Mouse (Mus musculus) heart, embryonic 15.5 days (tissue): ENCODE data around the gene Dctn3. TPM values are rescaled to one million over a fixed set of nuclear protein-coding genes. Genes with fewer than 3 reads are reported as not detected.
A peak's percentile ranks its signal among the peaks of the same experiment; 100 is the strongest.
"Not testable (repeated sequence)": the region's sequence is repeated elsewhere in the genome, so short reads cannot be mapped to it uniquely, and the experiment has no call there.

ENCODE experiments used
- ATAC-seq: fragments of 200-750 bp; cut with Nextera tagmentation; replicated peaks from 2 replicates; pipeline ENCODE4 v1.8.0; 2017; ENCODE audit warnings: low read depth, moderate TSS enrichment; ENCODE audit not compliant: insufficient number of reproducible peaks, insufficient read depth, low FRiP score
- H3K27ac ChIP-seq: fragments of 300-500 bp; sonication (generic); 2 replicates; pipeline ENCODE4 v1.5.1; 2015; ENCODE audit warnings: mild to moderate bottlenecking, inconsistent platforms
- H3K27me3 ChIP-seq: fragments of 300-500 bp; sonication (generic); 2 replicates; pipeline ENCODE4 v1.6.1; 2015; ENCODE audit warnings: inconsistent platforms
- H3K36me3 ChIP-seq: fragments of 300-500 bp; sonication (generic); 2 replicates; pipeline ENCODE4 v1.6.1; 2015; ENCODE audit warnings: mild to moderate bottlenecking, inconsistent platforms
- H3K4me1 ChIP-seq: fragments of 300-500 bp; sonication (generic); replicated peaks from 2 replicates; pipeline ENCODE4 v1.6.1; 2015; ENCODE audit warnings: inconsistent platforms
- H3K4me2 ChIP-seq: fragments of 300-500 bp; sonication (generic); 2 replicates; pipeline ENCODE4 v1.6.1; 2015; ENCODE audit warnings: inconsistent platforms, mild to moderate bottlenecking, moderate library complexity
- H3K4me3 ChIP-seq: fragments of 300-500 bp; sonication (generic); 2 replicates; pipeline ENCODE4 v1.5.1; 2015; ENCODE audit warnings: mild to moderate bottlenecking, inconsistent platforms
- H3K9ac ChIP-seq: fragments of 300-500 bp; sonication (generic); 2 replicates; pipeline ENCODE4 v1.6.1; 2015; ENCODE audit warnings: mild to moderate bottlenecking, inconsistent platforms
- H3K9me3 ChIP-seq: fragments of 300-500 bp; sonication (generic); replicated peaks from 2 replicates; pipeline ENCODE4 v1.6.1; 2016; ENCODE audit warnings: inconsistent platforms
- WGBS: fragments of 180-500 bp; shearing (Covaris S2); methylation state at CpG from one replicate; pipeline ENCODE4 v1.1.7; 2015; ENCODE audit warnings: mixed read lengths; 5-methylcytosine and 5-hydroxymethylcytosine counted together
- polyA plus RNA-seq: library from polyadenylated mRNA; unstranded; fragments of >200 nt; fragmentation: Nextera tagmentation; extraction: Ambion mirVana; gene quantifications from 2 replicates; pipeline ENCODE4 v1.2.1, GENCODE M21; 2015

The Dctn3 gene
- polyA plus RNA-seq, 1 experiment from 2014 or later = 122 TPM

DNA sequence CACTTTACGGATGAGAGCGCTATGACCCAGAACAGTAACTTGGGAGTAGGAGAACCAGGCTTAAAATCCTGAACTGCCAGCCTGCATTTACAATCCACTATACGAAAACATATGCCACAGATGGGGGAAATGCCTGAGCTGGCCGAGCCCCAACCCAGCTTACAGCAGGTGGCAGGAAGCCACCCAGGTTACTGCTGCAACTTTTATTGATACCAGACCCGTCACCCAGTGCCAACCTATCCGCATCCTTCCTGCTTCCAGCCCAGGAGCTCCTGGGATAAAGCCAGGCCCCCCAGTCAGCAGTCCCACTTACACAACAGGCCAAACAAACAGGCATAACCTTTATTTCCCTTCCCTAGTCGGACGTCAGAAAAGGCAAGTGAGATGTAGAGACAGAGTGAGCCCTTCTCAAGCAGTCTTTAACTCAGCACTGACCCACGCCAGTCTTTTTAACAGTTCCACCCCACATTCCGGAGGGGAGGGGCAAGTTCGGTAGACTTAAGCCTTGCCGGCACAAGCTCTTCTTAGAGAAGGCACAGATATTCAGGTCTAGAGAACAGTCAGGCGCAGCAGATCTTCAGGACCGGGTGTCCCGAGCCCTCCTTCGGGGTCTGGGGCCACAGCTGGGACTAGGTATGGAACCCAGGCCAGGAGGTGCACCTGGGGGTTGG lies 11.1 kb downstream of the Dctn3 start:
- WGBS = 73% methylated on average over 16 of the region's 16 CpGs
- peak overlapping the region; percentile 77 for H3K4me3 ChIP-seq
- no peak overlapping the region for H3K27ac ChIP-seq
- peaks cover 6% of the 10 kb centered on the region; the same call in 1 of the 2 replicates for H3K36me3 ChIP-seq
- peaks cover 6% of the 10 kb centered on the region for H3K27me3 ChIP-seq
- peaks cover 24% of the 10 kb centered on the region for H3K4me1 ChIP-seq
- H3K4me2 ChIP-seq = peak overlapping the region; percentile 84
- H3K9ac ChIP-seq = peak overlapping the region; percentile 81; the same call in 1 of the 2 replicates
- ATAC-seq = no peak
- H3K9me3 ChIP-seq = no peaks in the 10 kb centered on the region

DNA sequence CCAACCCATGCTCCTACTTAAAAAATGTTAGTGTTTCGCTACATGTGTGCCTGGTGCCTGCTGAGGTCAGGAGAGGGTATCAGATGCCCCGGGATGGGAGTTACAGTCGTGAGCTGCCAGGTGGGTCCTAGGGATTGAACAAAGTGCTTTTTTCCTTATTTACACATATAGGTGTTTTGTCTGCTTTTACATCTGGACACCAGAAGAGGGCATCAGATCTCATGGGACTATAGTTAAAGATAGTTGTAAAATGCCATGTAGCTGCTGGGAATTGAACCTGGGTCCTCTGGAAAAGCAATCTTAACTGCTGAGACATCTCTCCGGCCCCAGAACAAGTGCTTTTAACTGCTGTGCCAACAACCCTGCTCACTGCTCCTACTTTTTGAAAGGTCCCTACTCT lies 12.7 kb downstream of the Dctn3 start:
- H3K4me1 ChIP-seq = peaks cover 34% of the 10 kb centered on the region
- no peak for ATAC-seq

DNA sequence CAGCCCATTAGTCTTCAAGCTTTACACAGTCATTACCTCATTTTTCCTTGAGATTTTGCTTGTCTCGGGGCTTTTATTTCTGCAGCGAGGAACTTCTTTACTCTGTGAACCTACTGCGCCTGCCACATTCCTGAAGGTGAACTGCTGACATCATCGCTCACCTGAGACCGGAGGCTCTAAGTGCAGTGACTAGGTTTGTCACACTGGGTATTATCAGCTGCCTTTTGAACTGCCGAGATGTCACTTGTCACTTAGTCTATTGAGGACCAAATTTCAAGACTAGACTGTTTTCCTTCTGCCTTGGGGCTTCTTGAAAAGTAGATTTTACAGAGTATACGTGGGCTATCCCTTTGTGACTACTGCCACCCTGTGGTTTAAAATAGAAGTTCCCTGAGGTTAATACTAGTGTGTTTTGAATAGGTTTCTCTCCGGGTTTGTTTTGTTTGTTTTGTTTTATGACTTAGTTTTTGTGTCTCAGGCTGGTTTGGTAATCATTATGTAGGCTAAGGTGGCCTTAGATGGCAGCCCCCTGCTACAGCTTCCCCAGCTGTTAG lies 14.7 kb downstream of the Dctn3 start:
- 38% methylated on average over 8 of the region's 8 CpGs for WGBS
- no peak for ATAC-seq
- H3K27me3 ChIP-seq = peaks cover 29% of the 10 kb centered on the region
- H3K9ac ChIP-seq = no peak overlapping the region
- no peak overlapping the region for H3K27ac ChIP-seq
- no peak overlapping the region for H3K4me2 ChIP-seq
- H3K4me1 ChIP-seq = peaks cover 29% of the 10 kb centered on the region
- peaks cover 6% of the 10 kb centered on the region; the same call in 1 of the 2 replicates for H3K36me3 ChIP-seq
- no peaks in the 10 kb centered on the region for H3K9me3 ChIP-seq
- H3K4me3 ChIP-seq = no peak overlapping the region

More for the DNA sequence above, 12.7 kb downstream of the Dctn3 start:
- WGBS = 56% methylated on average over 4 of the region's 4 CpGs
- Histone ChIP-seq H3K4me2 (no peak overlapping the region), H3K9me3 (no peaks in the 10 kb centered on the region), H3K27ac (no peak overlapping the region), H3K9ac (no peak overlapping the region), H3K4me3 (no peak overlapping the region), H3K27me3 (peaks cover 17% of the 10 kb centered on the region), H3K36me3 (peaks cover 6% of the 10 kb centered on the region; the same call in 1 of the 2 replicates)

DNA sequence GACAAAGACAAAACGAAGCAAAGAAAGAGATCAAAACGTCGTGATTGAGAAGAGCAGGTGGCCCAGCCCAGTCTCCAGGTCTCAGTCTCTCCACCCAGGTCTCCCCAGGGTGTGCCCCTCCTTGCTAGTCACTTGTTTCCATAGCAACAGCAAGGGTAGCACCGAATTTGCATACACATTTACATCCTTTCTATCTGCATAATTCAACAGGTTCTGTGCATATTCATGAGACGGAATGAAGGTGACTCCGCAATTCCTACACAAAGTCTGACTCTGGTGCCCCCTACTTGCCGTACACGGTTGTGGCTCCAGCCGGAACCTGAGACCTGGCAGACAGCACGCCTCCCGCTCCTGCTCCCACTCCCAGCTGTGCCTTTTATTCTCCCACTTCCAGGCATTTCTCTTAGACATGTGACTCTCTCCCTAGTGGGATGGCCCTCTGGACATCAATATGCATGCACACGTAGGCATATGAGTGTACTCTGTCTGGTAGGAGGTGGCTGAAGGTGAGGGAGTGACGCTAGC lies 15.9 kb downstream of the Dctn3 start:
- no peak overlapping the region for H3K27ac ChIP-seq
- 3% methylated on average over 13 of the region's 13 CpGs for WGBS
- H3K9me3 ChIP-seq = no peaks in the 10 kb centered on the region
- H3K36me3 ChIP-seq = peaks cover 5% of the 10 kb centered on the region; the same call in 1 of the 2 replicates
- ATAC-seq = peak; percentile 53
- H3K4me2 ChIP-seq = peak overlapping the region; percentile 15; the same call in 1 of the 2 replicates
- H3K4me3 ChIP-seq = no peak overlapping the region
- peaks cover 20% of the 10 kb centered on the region for H3K4me1 ChIP-seq
- H3K27me3 ChIP-seq = peaks cover 29% of the 10 kb centered on the region
- no peak overlapping the region for H3K9ac ChIP-seq

DNA sequence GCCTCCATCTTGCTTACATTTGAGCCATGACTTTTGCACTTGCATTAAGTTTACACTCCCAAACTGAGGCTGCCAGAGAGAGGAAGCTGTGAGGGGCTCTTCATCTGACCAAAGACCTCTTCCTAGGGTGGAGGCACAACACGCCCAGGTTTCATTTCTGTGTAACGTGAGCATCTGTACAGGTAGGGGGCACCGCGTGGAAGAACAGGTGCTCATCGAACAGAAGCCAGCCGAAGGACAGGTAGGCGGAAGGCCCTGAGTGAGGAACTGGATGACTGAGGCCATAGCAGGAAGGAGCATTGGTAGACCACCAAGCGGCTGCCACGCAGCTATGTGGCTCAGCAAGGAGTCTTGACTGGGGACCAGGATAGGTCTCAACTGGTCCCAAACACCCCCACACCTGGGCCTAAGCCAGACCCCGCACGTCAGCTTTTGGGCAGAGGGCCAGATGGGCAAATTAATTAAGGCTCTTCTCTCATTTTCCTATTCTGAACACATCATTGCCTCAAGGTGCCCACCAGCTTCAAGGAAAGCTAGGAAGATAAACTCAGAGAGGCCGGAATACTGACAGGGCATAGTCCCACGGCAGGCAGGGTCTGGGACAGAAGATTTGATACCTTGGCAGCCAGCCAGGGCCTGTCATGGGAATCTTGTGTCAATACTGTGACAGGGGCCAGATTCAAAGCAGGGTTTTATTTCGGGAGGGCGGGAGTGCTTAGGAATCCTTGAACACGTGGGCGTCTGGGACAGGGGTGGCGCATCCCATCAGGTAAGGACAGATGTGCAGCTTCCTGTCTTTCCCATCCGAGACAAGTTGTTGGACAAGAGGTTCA lies 16.8 kb downstream of the Dctn3 start:
- no peak for ATAC-seq
- Histone ChIP-seq H3K9ac (no peak overlapping the region), H3K9me3 (no peaks in the 10 kb centered on the region), H3K36me3 (no peaks in the 10 kb centered on the region), H3K4me2 (0 out of 2 replicates have a peak overlapping the region, but pooled peaks have one; percentile 15), H3K4me1 (peaks cover 14% of the 10 kb centered on the region), H3K27me3 (peaks cover 29% of the 10 kb centered on the region), H3K27ac (no peak overlapping the region), H3K4me3 (no peak overlapping the region)
- 51% methylated on average over 19 of the region's 19 CpGs for WGBS

DNA sequence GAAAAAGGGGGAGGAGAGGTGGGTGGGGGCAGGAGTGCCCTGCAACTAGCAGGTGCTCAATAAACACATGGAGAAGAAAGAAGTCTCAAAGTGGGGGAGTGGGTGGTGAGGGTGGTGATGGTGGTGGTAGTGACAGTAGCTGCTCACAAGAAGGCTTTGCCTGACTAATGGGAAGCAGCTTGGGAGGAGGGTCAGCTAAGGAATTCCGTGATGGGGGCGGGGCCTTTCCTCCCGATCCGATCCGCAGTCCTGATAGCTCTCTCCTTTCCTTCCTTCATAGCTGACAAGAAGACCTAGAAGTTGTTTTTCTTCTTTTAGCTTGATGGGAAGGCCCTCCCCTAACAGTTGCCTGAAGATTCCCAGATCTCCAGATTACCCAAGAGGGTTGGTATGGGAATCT lies 18.3 kb downstream of the Dctn3 start:
- Histone ChIP-seq H3K27ac (no peak overlapping the region), H3K36me3 (no peaks in the 10 kb centered on the region), H3K4me2 (no peak overlapping the region), H3K4me1 (peaks cover 14% of the 10 kb centered on the region), H3K27me3 (peaks cover 29% of the 10 kb centered on the region), H3K9ac (no peak overlapping the region), H3K9me3 (no peaks in the 10 kb centered on the region), H3K4me3 (no peak overlapping the region)
- no peak for ATAC-seq
- 6% methylated on average over 5 of the region's 5 CpGs for WGBS

DNA sequence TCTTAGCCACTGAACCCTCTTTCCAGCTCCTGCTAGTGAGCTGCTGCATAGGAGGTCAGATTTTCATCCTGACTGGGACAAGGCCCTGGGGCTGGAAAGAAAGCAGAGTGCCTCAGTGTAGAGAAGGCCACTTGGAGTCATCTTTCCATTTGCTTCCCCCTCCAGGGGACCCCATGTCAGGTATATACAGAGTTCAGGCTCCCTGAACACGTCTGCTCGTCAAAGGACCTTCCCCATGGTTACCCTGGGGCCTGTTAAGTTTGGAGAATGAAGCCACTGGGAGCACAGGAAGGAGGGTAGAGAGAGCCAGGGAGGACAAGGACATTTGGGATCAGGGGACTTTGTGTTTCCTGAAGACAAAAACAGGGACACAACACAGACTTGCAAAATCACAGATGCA lies 20.7 kb downstream of the Dctn3 start:
- Histone ChIP-seq H3K27me3 (peaks cover 26% of the 10 kb centered on the region), H3K4me1 (peaks cover 13% of the 10 kb centered on the region)
- not testable (repeated sequence) for H3K36me3 ChIP-seq, H3K4me3 ChIP-seq, ATAC-seq, H3K27ac ChIP-seq, H3K4me2 ChIP-seq, H3K9me3 ChIP-seq, H3K9ac ChIP-seq
- 62% methylated on average over 2 of the region's 2 CpGs for WGBS

DNA sequence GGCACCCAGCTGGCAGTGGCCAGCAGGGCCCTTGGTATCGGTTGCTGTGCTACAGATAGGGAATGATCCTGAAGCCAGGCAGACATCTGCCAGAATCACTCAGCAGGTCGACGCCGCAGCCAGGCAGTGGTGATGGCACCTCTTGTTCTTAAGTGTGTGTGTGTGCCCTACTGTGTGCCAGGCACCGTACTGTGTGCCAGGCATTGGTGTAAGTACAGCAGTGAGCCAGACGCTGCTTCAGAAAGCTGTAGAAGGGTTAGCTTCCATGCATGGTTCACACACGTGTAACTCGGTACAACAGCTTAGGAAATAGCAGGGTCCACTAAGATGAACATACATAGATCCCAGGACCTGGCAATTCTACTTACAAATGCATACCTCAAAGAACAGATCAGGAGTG lies 22.7 kb downstream of the Dctn3 start:
- 78% methylated on average over 5 of the region's 8 CpGs for WGBS
- ATAC-seq, H3K4me2 ChIP-seq, H3K4me3 ChIP-seq, H3K9me3 ChIP-seq, H3K36me3 ChIP-seq, H3K9ac ChIP-seq, H3K27ac ChIP-seq, H3K4me1 ChIP-seq: not testable (repeated sequence)
- H3K27me3 ChIP-seq = peaks cover 15% of the 10 kb centered on the region

DNA sequence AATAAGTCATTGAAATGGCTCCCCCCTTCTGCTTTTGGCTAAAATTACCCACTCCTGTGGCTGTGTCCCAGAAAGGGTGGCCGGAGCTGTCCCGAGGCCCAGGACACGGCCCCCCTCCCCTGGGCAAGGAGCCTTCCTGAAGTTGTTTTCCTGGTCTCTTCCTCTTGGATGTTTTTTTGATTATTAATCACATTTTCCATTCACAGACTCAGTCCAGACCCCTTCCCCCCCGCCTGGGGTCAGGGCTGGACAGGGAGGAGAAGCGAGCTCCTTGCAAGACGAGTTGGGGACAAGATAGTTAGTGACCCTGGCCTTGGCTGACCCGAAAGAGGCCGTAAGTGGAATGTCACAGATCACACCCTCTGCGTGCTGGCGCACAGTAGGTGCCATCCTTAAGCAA lies 23.2 kb downstream of the Dctn3 start, which contains the start of gene Il11ra1:
Gene Il11ra1 (plus strand): TSS at position 207 of the 400 bp plus-strand sequence.
- H3K9ac ChIP-seq, ATAC-seq, H3K4me1 ChIP-seq, H3K9me3 ChIP-seq, H3K36me3 ChIP-seq, H3K4me3 ChIP-seq, H3K27ac ChIP-seq: not testable (repeated sequence)
- H3K4me2 ChIP-seq = peak within 1 kb of the TSS; percentile 29
- WGBS = 62% methylated on average over 10 of the region's 10 CpGs
- H3K27me3 ChIP-seq = peaks cover 10% of the 10 kb centered on the region

DNA sequence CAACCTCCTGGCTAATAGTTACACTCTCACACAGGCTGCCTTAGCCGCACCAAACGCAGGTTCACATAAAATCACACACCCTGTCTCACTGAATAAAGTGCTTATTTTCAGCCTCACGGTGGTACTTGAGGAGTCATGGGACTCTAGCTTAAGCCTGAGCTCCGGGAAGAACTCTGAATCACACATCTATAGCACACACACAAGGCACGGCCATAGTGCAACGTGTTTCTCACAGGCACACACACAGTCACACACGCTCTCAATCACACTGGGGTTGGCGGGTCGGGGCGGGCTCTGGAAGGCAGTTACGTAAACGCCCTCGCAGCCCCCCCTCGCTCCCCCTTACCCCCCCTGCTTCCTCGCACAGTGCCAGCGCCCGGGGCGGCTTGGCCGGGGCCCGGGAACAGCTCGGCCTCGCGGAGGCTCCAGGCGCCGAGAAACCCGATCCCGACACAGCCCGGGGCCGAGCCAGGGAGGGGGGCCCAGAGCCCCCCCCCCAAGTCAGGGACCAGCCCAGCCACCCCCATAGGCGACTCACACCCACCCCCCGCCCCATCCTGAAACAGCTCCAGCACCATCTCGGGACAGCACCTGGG lies 24.5 kb downstream of the Dctn3 start:
- H3K36me3 ChIP-seq, H3K27me3 ChIP-seq, H3K9ac ChIP-seq, H3K9me3 ChIP-seq, H3K4me3 ChIP-seq, H3K4me1 ChIP-seq, ATAC-seq, H3K27ac ChIP-seq: not testable (repeated sequence)
- peak overlapping the region; percentile 29 for H3K4me2 ChIP-seq
- 5% methylated on average over 17 of the region's 32 CpGs for WGBS
